In the genomic region with DNA sequence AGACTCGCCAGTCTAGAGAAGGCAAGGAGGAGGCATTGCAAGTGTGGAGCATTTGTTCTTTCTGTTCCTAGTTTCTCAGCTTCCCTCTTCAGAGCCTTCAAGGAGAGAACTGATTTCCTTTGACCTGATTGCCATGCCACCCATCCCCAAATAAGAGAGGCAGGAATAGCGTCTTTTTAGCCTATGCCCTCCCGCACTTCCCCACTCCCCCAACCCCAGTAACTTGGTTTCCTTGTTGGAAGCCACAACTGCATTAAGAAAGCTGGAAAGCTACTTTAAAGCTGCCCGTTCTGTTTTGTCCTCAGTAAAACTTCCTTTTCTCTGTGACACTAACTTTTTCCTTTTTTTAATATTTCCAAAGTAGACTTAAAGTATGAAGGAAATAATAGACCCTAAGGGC, we compare ENCODE assay signal across 9 mouse cellular contexts.
DNase-seq lines count a peak whose midpoint lies in the region; ATAC-seq lines count a peak whose summit lies in the region.
"Had no signal": no experiment of that assay in that cellular context is flagged by ENCODE, and none has a peak within 500 bp of the region (broad histone marks: within the 10 kb centered on the region; RNA-seq: fewer than 3 reads in every experiment).

No protein-coding gene starts in this region.

- ATAC-seq in common myeloid progenitor, adult 5-6 weeks (replicated peaks; ENCODE audit: low read depth, poor library complexity, severe bottlenecking) = peak; percentile 3; the same call in 1 of the 2 replicates
- no peak for ATAC-seq in hindbrain, embryonic 14.5 days (ENCODE audit: low FRiP score)

- H3K9ac ChIP-seq in hindbrain, embryonic 14.5 days = peak overlapping the region; percentile 49

- H3K27me3 ChIP-seq in hindbrain, embryonic 14.5 days (ENCODE audit: control insufficient read depth, insufficient read depth, low read length) = no peaks in the 10 kb centered on the region
- H3K27me3 ChIP-seq in midbrain, embryonic 10.5 days (ENCODE audit: low read depth, poor library complexity, severe bottlenecking) = no peaks in the 10 kb centered on the region

- H3K36me3 ChIP-seq in hindbrain, embryonic 14.5 days (replicated peaks; ENCODE audit: control insufficient read depth, insufficient read depth) = no peaks in the 10 kb centered on the region
- H3K36me3 ChIP-seq in midbrain, embryonic 10.5 days = no peaks in the 10 kb centered on the region

- DNase-seq in embryo, embryonic 10 days (ENCODE audit: low spot score) = peak; percentile 7
- no peak for DNase-seq in embryo, embryonic 9.5 days (ENCODE audit: extremely low spot score)
- DNase-seq in hindbrain, embryonic 14.5 days (ENCODE audit: low spot score) = no peak
- peak; percentile 35 for DNase-seq in midbrain, embryonic 10.5 days (ENCODE audit: low spot score)
- DNase-seq in thymus, postnatal 36 days = no peak
- no peak for DNase-seq in MN1 (ENCODE audit: low spot score)
- DNase-seq in gastrocnemius, adult 8-10 months (ENCODE audit: low spot score in 2 of 2) = no peak
- DNase-seq: right cerebral cortex, postnatal 14 days had no signal

- H3K4me2 ChIP-seq in hindbrain, embryonic 14.5 days (replicated peaks) = peak overlapping the region; percentile 47

- H3K4me1 ChIP-seq in hindbrain, embryonic 14.5 days (replicated peaks; ENCODE audit: control insufficient read depth, insufficient read depth, low read length) = peaks cover 18% of the 10 kb centered on the region
- H3K4me1 ChIP-seq in midbrain, embryonic 10.5 days = peaks cover 28% of the 10 kb centered on the region

- 15% methylated on average over 4 of the region's 4 CpGs for WGBS in hindbrain, embryonic 14.5 days
- WGBS in midbrain, embryonic 10.5 days = 6% methylated on average over 4 of the region's 4 CpGs

- H3K9me3 ChIP-seq in hindbrain, embryonic 14.5 days (ENCODE audit: control insufficient read depth, low read length) = no peaks in the 10 kb centered on the region
- no peaks in the 10 kb centered on the region for H3K9me3 ChIP-seq in midbrain, embryonic 10.5 days (replicated peaks)

- no peak overlapping the region for H3K27ac ChIP-seq in hindbrain, embryonic 14.5 days
- H3K27ac ChIP-seq in midbrain, embryonic 10.5 days (replicated peaks) = peak overlapping the region; percentile 88

- H3K4me3 ChIP-seq in hindbrain, embryonic 14.5 days (replicated peaks; ENCODE audit: low read length) = no peak overlapping the region
- peak overlapping the region; percentile 37 for H3K4me3 ChIP-seq in midbrain, embryonic 10.5 days

Comparison
In these comparisons a context has a peak if more than half of its experiments do, and no peak if none do; other contexts are left out.
1. DNase-seq: peak in embryo, embryonic 10 days (single experiment) and midbrain, embryonic 10.5 days (single experiment); none in embryo, embryonic 9.5 days (single experiment), hindbrain, embryonic 14.5 days (single experiment), thymus, postnatal 36 days (0 of 2), MN1 (single experiment) and gastrocnemius, adult 8-10 months (0 of 2).